Mouse (Mus musculus) lung, embryonic 16.5 days (tissue): Measurements from ENCODE around the gene Cd300lb. TPM values are rescaled to one million over a fixed set of nuclear protein-coding genes. Genes with fewer than 3 reads are reported as not detected.
"Not testable (repeated sequence)": the region's sequence is repeated elsewhere in the genome, so short reads cannot be mapped to it uniquely, and the experiment has no call there.

Experiments
- ATAC-seq: fragments of 200-750 bp; cut with Nextera tagmentation; 2 replicates; pipeline ENCODE4 v1.8.0; 2017; ENCODE audit warnings: low read depth, mild to moderate bottlenecking, moderate library complexity
- H3K27ac ChIP-seq: fragments of 300-500 bp; sonication (generic); 2 replicates; pipeline ENCODE4 v1.5.1; 2014; ENCODE audit warnings: mild to moderate bottlenecking, control low read depth, low read length
- H3K27me3 ChIP-seq: fragments of 300-500 bp; sonication (generic); 2 replicates; pipeline ENCODE4 v1.6.1; 2014; ENCODE audit warnings: low read depth, low read length, mixed read lengths; ENCODE audit not compliant: control insufficient read depth, insufficient read depth
- H3K36me3 ChIP-seq: fragments of 300-500 bp; sonication (generic); 2 replicates; pipeline ENCODE4 v1.6.1; 2014; ENCODE audit warnings: low read length; ENCODE audit not compliant: control insufficient read depth, insufficient read depth
- H3K4me1 ChIP-seq: fragments of 300-500 bp; sonication (generic); replicated peaks from 2 replicates; pipeline ENCODE4 v1.6.1; 2014; ENCODE audit warnings: low read length, mixed read lengths; ENCODE audit not compliant: control insufficient read depth, insufficient read depth
- H3K4me2 ChIP-seq: fragments of 300-500 bp; sonication (generic); 2 replicates; pipeline ENCODE4 v1.6.1; 2014; ENCODE audit warnings: low read depth, low read length, control low read depth
- H3K4me3 ChIP-seq: fragments of 300-500 bp; sonication (generic); 2 replicates; pipeline ENCODE4 v1.5.1; 2014; ENCODE audit warnings: mild to moderate bottlenecking, low read length, control low read depth
- H3K9ac ChIP-seq: fragments of 300-500 bp; sonication (generic); 2 replicates; pipeline ENCODE4 v1.6.1; 2014; ENCODE audit warnings: low read length, control low read depth
- H3K9me3 ChIP-seq: fragments of 300-500 bp; sonication (generic); 2 replicates; pipeline ENCODE4 v1.6.1; 2016; ENCODE audit warnings: low read length; ENCODE audit not compliant: control insufficient read depth
- WGBS: fragments of 180-500 bp; shearing (Covaris S2); extraction: QIAGEN DNeasy Blood & Tissue Kit; methylation state at CpG from one replicate; pipeline ENCODE4 v1.1.7; 2014; 5-methylcytosine and 5-hydroxymethylcytosine counted together
- polyA plus RNA-seq: library from polyadenylated mRNA; unstranded; fragments of >200 nt; fragmentation: Nextera tagmentation; extraction: Ambion mirVana; gene quantifications from 2 replicates; pipeline ENCODE4 v1.2.1, GENCODE M21; 2015

Gene Cd300lb
- polyA plus RNA-seq, 1 experiment from 2014 or later: 0.53 TPM

DNA sequence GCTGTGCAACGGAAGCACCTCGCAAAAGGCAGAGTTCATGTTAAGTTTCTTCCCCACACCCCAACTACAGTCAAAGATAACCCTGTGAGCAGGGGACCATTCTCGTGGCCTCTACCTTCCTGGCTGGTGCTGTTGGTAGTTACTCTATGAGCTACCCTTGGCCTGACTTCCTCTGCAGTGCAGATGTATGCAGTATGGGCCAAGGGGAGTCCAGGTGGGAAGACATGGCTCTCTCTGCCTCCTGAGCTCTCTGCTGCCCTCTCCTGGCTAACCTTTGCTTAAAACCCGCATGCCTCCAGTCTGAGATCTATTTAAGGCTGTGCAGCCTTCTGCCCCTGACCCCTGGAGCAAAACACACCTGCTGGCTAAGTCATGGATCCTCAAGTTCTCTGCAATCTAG lies 10.2 kb downstream of the Cd300lb start:
- Histone ChIP-seq H3K4me1 (no peaks in the 10 kb centered on the region), H3K9me3 (peaks cover 4% of the 10 kb centered on the region; the same call in 1 of the 2 replicates), H3K4me3 (no peak overlapping the region), H3K36me3 (no peaks in the 10 kb centered on the region), H3K27ac (no peak overlapping the region), H3K9ac (no peak overlapping the region), H3K4me2 (no peak overlapping the region), H3K27me3 (no peaks in the 10 kb centered on the region)
- no peak for ATAC-seq
- 68% methylated on average over 4 of the region's 4 CpGs for WGBS

DNA sequence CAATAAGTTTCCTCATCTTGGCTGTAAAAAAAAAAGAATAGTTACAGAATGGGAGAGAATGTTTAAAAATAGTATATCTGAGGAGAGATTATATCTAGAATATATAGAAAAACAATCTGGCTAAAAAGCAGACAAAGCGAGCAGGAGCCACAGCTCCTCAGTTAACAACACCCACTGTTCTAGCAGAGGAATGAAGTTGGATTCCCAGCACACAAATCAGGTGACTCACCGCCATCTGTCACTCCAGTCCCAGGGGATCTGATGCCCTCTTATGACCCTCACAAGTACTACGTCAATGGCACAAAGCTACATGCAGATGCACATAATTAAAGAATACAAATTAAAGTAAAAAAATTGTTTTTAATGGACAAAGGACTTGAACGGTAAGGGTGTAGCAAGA lies 11.7 kb downstream of the Cd300lb start:
- Histone ChIP-seq H3K27me3 (no peaks in the 10 kb centered on the region), H3K27ac (no peak overlapping the region), H3K4me2 (no peak overlapping the region), H3K9me3 (peaks cover 4% of the 10 kb centered on the region; the same call in 1 of the 2 replicates), H3K4me1 (no peaks in the 10 kb centered on the region), H3K4me3 (no peak overlapping the region), H3K36me3 (no peaks in the 10 kb centered on the region), H3K9ac (no peak overlapping the region)
- WGBS: 77% methylated on average over 4 of the region's 4 CpGs
- ATAC-seq: no peak

GRCm38 (mm10) chr11:114917120-114917519 lies 17.1 kb downstream of the Cd300lb start:
- no peaks in the 10 kb centered on the region for H3K4me1 ChIP-seq
- H3K9me3 ChIP-seq: 0 out of 2 replicates have a peak, but pooled peaks cover 2% of the 10 kb centered on the region
- no peaks in the 10 kb centered on the region for H3K27me3 ChIP-seq
- H3K4me2 ChIP-seq: no peak overlapping the region
- H3K4me3 ChIP-seq: no peak overlapping the region
- WGBS: 57% methylated on average over 6 of the region's 6 CpGs
- no peak for ATAC-seq
- no peak overlapping the region for H3K9ac ChIP-seq
- H3K27ac ChIP-seq: no peak overlapping the region
- no peaks in the 10 kb centered on the region for H3K36me3 ChIP-seq

GRCm38 (mm10) chr11:114914978-114915377 lies 19.2 kb downstream of the Cd300lb start:
- no peak for ATAC-seq
- Histone ChIP-seq H3K9ac (no peak overlapping the region), H3K4me1 (no peaks in the 10 kb centered on the region), H3K36me3 (no peaks in the 10 kb centered on the region), H3K27me3 (no peaks in the 10 kb centered on the region), H3K4me2 (no peak overlapping the region), H3K27ac (no peak overlapping the region), H3K9me3 (0 out of 2 replicates have a peak, but pooled peaks cover 2% of the 10 kb centered on the region), H3K4me3 (no peak overlapping the region)
- 21% methylated on average over 7 of the region's 7 CpGs for WGBS

DNA sequence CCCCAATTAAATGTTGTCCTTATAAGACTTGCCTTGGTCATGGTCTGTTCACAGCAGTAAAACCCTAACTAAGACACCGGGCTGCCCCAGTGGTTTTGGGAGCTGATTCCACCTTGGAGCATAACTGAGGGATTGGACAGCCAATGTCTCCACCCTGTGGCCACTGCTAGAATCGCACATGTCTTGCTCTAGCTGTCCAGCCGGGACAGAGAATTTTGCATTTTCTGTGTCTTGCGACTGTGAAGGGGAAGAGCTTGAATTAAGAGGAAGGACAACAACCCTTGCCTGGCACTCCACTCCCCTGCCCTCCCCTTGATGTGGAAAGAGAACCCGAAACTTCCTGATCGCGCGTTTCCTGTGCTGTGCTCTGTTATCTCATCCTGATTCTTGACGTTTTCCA lies 21.3 kb downstream of the Cd300lb start:
- H3K27me3 ChIP-seq: no peaks in the 10 kb centered on the region
- no peaks in the 10 kb centered on the region for H3K9me3 ChIP-seq
- no peak overlapping the region for H3K4me3 ChIP-seq
- no peak overlapping the region for H3K9ac ChIP-seq
- 7% methylated on average over 9 of the region's 9 CpGs for WGBS
- H3K4me1 ChIP-seq: no peaks in the 10 kb centered on the region
- no peak overlapping the region for H3K4me2 ChIP-seq
- peak; percentile 67 for ATAC-seq
- H3K36me3 ChIP-seq: no peaks in the 10 kb centered on the region
- no peak overlapping the region for H3K27ac ChIP-seq

- 42% methylated on average over 3 of the region's 3 CpGs for WGBS
- H3K4me1 ChIP-seq, H3K4me3 ChIP-seq, ATAC-seq, H3K27ac ChIP-seq, H3K4me2 ChIP-seq, H3K36me3 ChIP-seq, H3K9me3 ChIP-seq, H3K9ac ChIP-seq, H3K27me3 ChIP-seq: not testable (repeated sequence)
Measured at GRCm38 (mm10) chr11:114909538-114909937, 24.6 kb downstream of the Cd300lb start.

DNA sequence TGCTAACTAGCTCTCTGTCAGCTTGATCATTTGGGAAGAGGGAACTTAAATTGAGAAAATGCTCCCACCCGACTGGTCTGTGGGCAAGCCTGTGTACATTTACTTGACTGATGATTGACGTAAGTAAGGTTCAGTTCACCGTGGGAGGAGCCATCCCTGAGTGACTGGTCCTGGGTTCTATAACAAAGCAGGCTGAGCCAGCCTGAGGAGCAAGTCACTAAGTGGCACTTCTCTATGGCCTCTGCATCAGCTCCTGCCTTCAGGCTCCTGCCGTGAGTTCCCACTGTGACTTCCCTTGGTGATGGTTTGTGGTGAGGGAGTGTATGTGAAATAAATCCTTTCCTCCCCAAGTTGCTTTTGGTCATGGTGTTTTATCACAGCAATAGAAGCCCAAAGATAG lies 26.1 kb downstream of the Cd300lb start:
- Histone ChIP-seq H3K9ac (no peak overlapping the region), H3K4me2 (no peak overlapping the region), H3K9me3 (no peaks in the 10 kb centered on the region), H3K4me1 (no peaks in the 10 kb centered on the region), H3K27me3 (no peaks in the 10 kb centered on the region), H3K4me3 (no peak overlapping the region), H3K36me3 (no peaks in the 10 kb centered on the region), H3K27ac (no peak overlapping the region)
- no peak for ATAC-seq
- WGBS: 35% methylated on average over 4 of the region's 4 CpGs

GRCm38 (mm10) chr11:114907567-114907966 lies 26.6 kb downstream of the Cd300lb start:
- Histone ChIP-seq H3K4me2 (no peak overlapping the region), H3K9ac (no peak overlapping the region), H3K27me3 (no peaks in the 10 kb centered on the region), H3K27ac (no peak overlapping the region), H3K4me3 (no peak overlapping the region), H3K4me1 (no peaks in the 10 kb centered on the region), H3K9me3 (no peaks in the 10 kb centered on the region), H3K36me3 (no peaks in the 10 kb centered on the region)
- no peak for ATAC-seq
- WGBS: 64% methylated on average over 4 of the region's 4 CpGs

DNA sequence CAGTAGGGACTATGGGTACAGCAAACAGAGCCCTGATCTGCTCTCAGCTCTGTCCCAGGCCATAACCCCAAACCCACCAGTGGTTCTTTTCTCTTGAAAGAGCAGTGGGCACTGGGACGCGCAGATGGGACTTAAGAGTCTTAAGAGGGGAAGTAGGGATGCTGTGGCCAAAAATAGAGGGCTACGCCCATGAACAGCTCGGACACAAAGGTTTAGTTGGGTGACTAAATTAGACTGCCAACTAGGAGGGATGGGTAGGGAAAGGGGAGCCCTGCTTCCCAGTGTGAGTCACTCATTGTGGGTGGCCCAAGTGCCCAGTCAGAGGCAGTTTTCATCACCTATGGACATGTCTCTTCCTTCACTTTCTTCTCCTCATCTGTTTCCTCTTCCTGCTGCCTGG lies 31.0 kb downstream of the Cd300lb start:
- no peak for ATAC-seq
- 86% methylated on average over 4 of the region's 4 CpGs for WGBS
- H3K4me3 ChIP-seq: no peak overlapping the region
- H3K27me3 ChIP-seq: no peaks in the 10 kb centered on the region
- H3K4me2 ChIP-seq: no peak overlapping the region
- H3K9me3 ChIP-seq: no peaks in the 10 kb centered on the region
- H3K9ac ChIP-seq: no peak overlapping the region
- no peak overlapping the region for H3K27ac ChIP-seq
- no peaks in the 10 kb centered on the region for H3K36me3 ChIP-seq
- H3K4me1 ChIP-seq: no peaks in the 10 kb centered on the region

- Histone ChIP-seq H3K36me3 (no peaks in the 10 kb centered on the region), H3K9ac (no peak overlapping the region), H3K4me2 (no peak overlapping the region), H3K27ac (no peak overlapping the region), H3K4me3 (no peak overlapping the region), H3K9me3 (no peaks in the 10 kb centered on the region), H3K27me3 (no peaks in the 10 kb centered on the region), H3K4me1 (no peaks in the 10 kb centered on the region)
- ATAC-seq: no peak
- WGBS: 29% methylated on average over 1 of the region's 1 CpGs
Measured at GRCm38 (mm10) chr11:114898026-114898425, 36.2 kb downstream of the Cd300lb start.
